Mouse (Mus musculus) forebrain, embryonic 11.5 days (tissue): ENCODE results near the gene AK157302. TPM values are rescaled to one million over a fixed set of nuclear protein-coding genes. Genes with fewer than 3 reads are reported as not detected.
A peak's percentile ranks its signal among the peaks of the same experiment; 100 is the strongest.
"Not testable (repeated sequence)": the region's sequence is repeated elsewhere in the genome, so short reads cannot be mapped to it uniquely, and the experiment has no call there.

Experiments
- ATAC-seq: fragments of 200-750 bp; cut with Nextera tagmentation; replicated peaks from 2 replicates; pipeline ENCODE4 v1.8.0; 2017; ENCODE audit warnings: moderate TSS enrichment; ENCODE audit not compliant: low FRiP score
- DNase-seq: peaks from one replicate; pipeline ENCODE4 v3.0.0-alpha.2; 2017; ENCODE audit warnings: low spot score
- H3K27ac ChIP-seq: fragments of 300-500 bp; sonication (generic); 2 replicates; pipeline ENCODE4 v1.5.1; 2014; ENCODE audit warnings: low read depth, low read length
- H3K27me3 ChIP-seq: fragments of 300-500 bp; sonication (generic); 2 replicates; pipeline ENCODE4 v1.6.1; 2014; ENCODE audit warnings: mild to moderate bottlenecking, low read length, mixed read lengths; ENCODE audit not compliant: control insufficient read depth, insufficient read depth
- H3K36me3 ChIP-seq: fragments of 300-500 bp; sonication (generic); 2 replicates; pipeline ENCODE4 v1.6.1; 2014; ENCODE audit warnings: mild to moderate bottlenecking, low read length, moderate library complexity, mixed read lengths; ENCODE audit not compliant: control insufficient read depth, insufficient read depth
- H3K4me1 ChIP-seq: fragments of 300-500 bp; sonication (generic); replicated peaks from 2 replicates; pipeline ENCODE4 v1.6.1; 2014; ENCODE audit warnings: low read length, mixed read lengths; ENCODE audit not compliant: control insufficient read depth, insufficient read depth
- H3K4me2 ChIP-seq: fragments of 300-500 bp; sonication (generic); 2 replicates; pipeline ENCODE4 v1.6.1; 2014; ENCODE audit warnings: low read depth, mild to moderate bottlenecking, low read length, moderate library complexity, mixed read lengths; ENCODE audit not compliant: severe bottlenecking
- H3K4me3 ChIP-seq: fragments of 300-500 bp; sonication (generic); 2 replicates; pipeline ENCODE4 v1.5.1; 2014; ENCODE audit warnings: low read depth, low read length
- H3K9ac ChIP-seq: fragments of 300-500 bp; sonication (generic); 2 replicates; pipeline ENCODE4 v1.6.1; 2014; ENCODE audit warnings: low read length
- H3K9me3 ChIP-seq: fragments of 300-500 bp; sonication (generic); 2 replicates; pipeline ENCODE4 v1.6.1; 2016; ENCODE audit warnings: low read length, mixed read lengths; ENCODE audit not compliant: control insufficient read depth
- WGBS: fragments of 180-500 bp; shearing (Covaris S2); extraction: QIAGEN DNeasy Blood & Tissue Kit; methylation state at CpG from one replicate; pipeline ENCODE4 v1.1.7; 2014; 5-methylcytosine and 5-hydroxymethylcytosine counted together
- polyA plus RNA-seq: library from polyadenylated mRNA; unstranded; fragments of >200 nt; fragmentation: Nextera tagmentation; extraction: Ambion mirVana; gene quantifications from 2 replicates; pipeline ENCODE4 v1.2.1, GENCODE M21; 2014

Gene AK157302
- 0.27 TPM in 1 of 2 replicates, not detected in the other for polyA plus RNA-seq

GRCm38 (mm10) chr13:21495080-21495479, at the start of gene AK157302:
AK157302 (plus strand) TSS chr13:21495223.
- H3K36me3 ChIP-seq, result no peaks in the 10 kb centered on the region
- no peaks in the 10 kb centered on the region for H3K4me1 ChIP-seq
- H3K4me3 ChIP-seq, result no peak within 1 kb of the TSS
- no peaks in the 10 kb centered on the region for H3K9me3 ChIP-seq
- no peak within 1 kb of the TSS for H3K4me2 ChIP-seq
- no peak within 1 kb of the TSS for H3K9ac ChIP-seq
- H3K27me3 ChIP-seq, result no peaks in the 10 kb centered on the region
- DNase-seq, result no peak
- no peak for ATAC-seq
- no peak within 1 kb of the TSS for H3K27ac ChIP-seq
- 96% methylated on average over 21 of the region's 21 CpGs for WGBS

DNA sequence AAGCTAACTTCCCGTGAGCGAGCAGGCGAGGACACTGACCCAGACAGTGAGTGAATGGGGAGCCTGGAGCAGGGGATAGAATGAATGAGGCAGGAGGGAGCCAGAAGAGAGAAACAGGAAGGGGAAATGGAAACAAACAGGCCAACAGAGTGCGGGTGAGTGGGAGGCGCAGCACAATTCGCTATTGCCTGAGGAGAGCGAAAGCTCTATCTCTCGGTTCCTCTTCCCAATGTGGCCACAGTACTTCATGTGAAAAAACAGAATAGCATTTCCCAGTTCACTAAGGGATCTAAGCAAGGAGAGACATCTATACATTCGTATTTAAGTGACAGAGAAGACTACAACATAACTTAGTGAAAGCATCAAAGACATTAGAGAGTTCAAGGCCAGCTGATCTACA, 48.2 kb upstream of the AK157302 start:
- 93% methylated on average over 9 of the region's 9 CpGs for WGBS
- Histone ChIP-seq H3K4me1 (no peaks in the 10 kb centered on the region), H3K9ac (no peak overlapping the region), H3K4me3 (no peak overlapping the region), H3K9me3 (no peaks in the 10 kb centered on the region), H3K4me2 (no peak overlapping the region), H3K36me3 (no peaks in the 10 kb centered on the region; the same call in 1 of the 2 replicates), H3K27me3 (no peaks in the 10 kb centered on the region), H3K27ac (no peak overlapping the region)
- DNase-seq, result no peak
- no peak for ATAC-seq

- 84% methylated on average over 16 of the region's 16 CpGs for WGBS
Observed at GRCm38 (mm10) chr13:21447856-21448614, 47.0 kb upstream of the AK157302 start.

DNA sequence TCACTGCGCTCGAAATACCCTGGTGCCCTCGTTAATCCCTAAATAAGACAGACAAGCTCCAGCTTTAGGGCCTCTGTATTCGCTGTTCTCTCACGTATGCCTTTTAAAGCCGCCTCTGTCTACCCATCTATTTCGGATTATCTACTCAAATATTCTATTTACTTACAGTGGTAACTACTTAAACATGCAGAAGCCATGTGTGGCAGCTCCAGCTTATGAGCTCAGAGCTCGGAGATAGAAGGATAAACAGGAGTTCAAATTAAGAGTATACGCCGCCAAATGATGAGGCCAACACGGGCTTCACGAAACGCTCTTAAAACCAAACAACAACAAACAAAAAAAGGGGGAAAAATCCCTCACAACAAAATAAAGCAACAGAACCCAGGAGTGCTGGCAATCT, 42.0 kb upstream of the AK157302 start:
- Histone ChIP-seq H3K4me3 (peak overlapping the region; percentile 53), H3K4me1 (peaks cover 4% of the 10 kb centered on the region; the same call in 1 of the 2 replicates), H3K36me3 (no peaks in the 10 kb centered on the region; the same call in 1 of the 2 replicates), H3K9ac (peak overlapping the region; percentile 66), H3K9me3 (no peaks in the 10 kb centered on the region), H3K4me2 (peak overlapping the region; percentile 74), H3K27me3 (no peaks in the 10 kb centered on the region), H3K27ac (no peak overlapping the region)
- ATAC-seq (0 out of 2 replicates have a peak, but pooled peaks have one; percentile 19), DNase-seq (no peak)
- 1% methylated on average over 13 of the region's 13 CpGs for WGBS

More at GRCm38 (mm10) chr13:21447856-21448614, 47.0 kb upstream of the AK157302 start:
- no peak overlapping the region for H3K4me2 ChIP-seq
- no peaks in the 10 kb centered on the region for H3K27me3 ChIP-seq
- no peak overlapping the region for H3K4me3 ChIP-seq
- no peaks in the 10 kb centered on the region for H3K9me3 ChIP-seq
- no peak overlapping the region for H3K27ac ChIP-seq
- no peaks in the 10 kb centered on the region; the same call in 1 of the 2 replicates for H3K36me3 ChIP-seq
- peaks cover 4% of the 10 kb centered on the region; the same call in 1 of the 2 replicates for H3K4me1 ChIP-seq
- ATAC-seq, result no peak
- no peak for DNase-seq
- H3K9ac ChIP-seq, result no peak overlapping the region

- Histone ChIP-seq H3K9ac (peak within 1 kb of the TSS; percentile 66), H3K27ac (no peak within 1 kb of the TSS), H3K4me1 (peaks cover 4% of the 10 kb centered on the region; the same call in 1 of the 2 replicates), H3K9me3 (no peaks in the 10 kb centered on the region), H3K4me2 (peak within 1 kb of the TSS; percentile 74), H3K36me3 (no peaks in the 10 kb centered on the region), H3K27me3 (no peaks in the 10 kb centered on the region), H3K4me3 (peak within 1 kb of the TSS; percentile 53)
- ATAC-seq (peak; percentile 92), DNase-seq (peak; percentile 91)
- WGBS, result under 1% methylated on average over 23 of the region's 23 CpGs
Observed at GRCm38 (mm10) chr13:21453449-21453848, 41.6 kb upstream of the AK157302 start, which contains the start of gene Zscan26. Zscan26 (minus strand) TSS chr13:21453730.

GRCm38 (mm10) chr13:21454133-21454532, 40.9 kb upstream of the AK157302 start:
- no peak for ATAC-seq
- Histone ChIP-seq H3K4me1 (peaks cover 4% of the 10 kb centered on the region; the same call in 1 of the 2 replicates), H3K36me3 (no peaks in the 10 kb centered on the region), H3K4me2 (no peak overlapping the region), H3K4me3 (no peak overlapping the region), H3K27ac (no peak overlapping the region), H3K9me3 (no peaks in the 10 kb centered on the region), H3K27me3 (no peaks in the 10 kb centered on the region), H3K9ac (no peak overlapping the region)
- 90% methylated on average over 3 of the region's 3 CpGs for WGBS
- no peak for DNase-seq

DNA sequence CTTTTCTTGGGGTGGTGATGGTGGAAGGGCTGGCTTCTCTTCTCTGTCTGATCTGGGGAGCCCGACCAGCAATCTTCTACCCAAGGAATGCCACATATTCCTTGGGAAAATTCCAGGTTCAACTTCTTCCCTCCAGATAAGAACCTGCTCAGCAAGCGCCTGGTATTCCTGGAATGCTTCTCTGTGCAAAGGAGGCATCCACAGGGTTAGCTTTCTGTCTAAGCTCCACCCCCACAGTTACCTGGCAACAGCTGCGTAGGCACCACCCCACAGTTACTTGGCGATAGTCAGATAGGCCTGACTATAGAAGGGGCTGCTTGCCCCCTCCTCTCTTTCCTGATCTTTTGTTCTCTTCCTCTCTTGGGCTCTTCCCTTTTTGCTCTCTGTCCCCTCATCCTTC, 38.7 kb upstream of the AK157302 start:
- Histone ChIP-seq H3K9ac (no peak overlapping the region), H3K4me2 (no peak overlapping the region), H3K4me3 (no peak overlapping the region), H3K9me3 (no peaks in the 10 kb centered on the region), H3K36me3 (no peaks in the 10 kb centered on the region), H3K27me3 (no peaks in the 10 kb centered on the region), H3K27ac (no peak overlapping the region), H3K4me1 (peaks cover 4% of the 10 kb centered on the region; the same call in 1 of the 2 replicates)
- ATAC-seq (no peak), DNase-seq (no peak)
- 13% methylated on average over 4 of the region's 4 CpGs for WGBS

DNA sequence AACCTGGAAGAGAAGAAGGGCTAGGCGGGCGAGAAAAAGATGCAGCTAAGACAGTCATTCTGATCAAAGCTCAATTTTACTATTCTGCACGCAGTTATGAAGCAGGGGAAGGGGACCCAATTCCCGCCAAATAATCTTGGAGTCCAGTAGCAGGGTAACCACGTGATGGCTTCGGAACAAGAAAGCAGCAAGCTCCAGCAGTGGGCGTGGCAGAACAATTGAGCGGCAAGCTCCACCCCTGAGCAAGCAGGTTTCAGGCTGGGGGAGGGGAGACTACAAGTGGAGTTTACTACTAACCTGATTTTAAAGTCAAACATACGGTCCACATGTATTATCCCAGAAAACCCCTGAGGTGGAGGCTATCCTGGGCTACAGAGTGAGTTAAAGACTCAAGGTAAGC, 32.5 kb upstream of the AK157302 start:
- H3K36me3 ChIP-seq, ATAC-seq, H3K27ac ChIP-seq, H3K4me2 ChIP-seq, H3K4me1 ChIP-seq, H3K9me3 ChIP-seq, DNase-seq, H3K9ac ChIP-seq, H3K4me3 ChIP-seq, H3K27me3 ChIP-seq: not testable (repeated sequence)
- WGBS, result 61% methylated on average over 9 of the region's 9 CpGs
